Mouse (Mus musculus): ENCODE data around the gene Lmo7.

Lmo7 gene

DNA sequence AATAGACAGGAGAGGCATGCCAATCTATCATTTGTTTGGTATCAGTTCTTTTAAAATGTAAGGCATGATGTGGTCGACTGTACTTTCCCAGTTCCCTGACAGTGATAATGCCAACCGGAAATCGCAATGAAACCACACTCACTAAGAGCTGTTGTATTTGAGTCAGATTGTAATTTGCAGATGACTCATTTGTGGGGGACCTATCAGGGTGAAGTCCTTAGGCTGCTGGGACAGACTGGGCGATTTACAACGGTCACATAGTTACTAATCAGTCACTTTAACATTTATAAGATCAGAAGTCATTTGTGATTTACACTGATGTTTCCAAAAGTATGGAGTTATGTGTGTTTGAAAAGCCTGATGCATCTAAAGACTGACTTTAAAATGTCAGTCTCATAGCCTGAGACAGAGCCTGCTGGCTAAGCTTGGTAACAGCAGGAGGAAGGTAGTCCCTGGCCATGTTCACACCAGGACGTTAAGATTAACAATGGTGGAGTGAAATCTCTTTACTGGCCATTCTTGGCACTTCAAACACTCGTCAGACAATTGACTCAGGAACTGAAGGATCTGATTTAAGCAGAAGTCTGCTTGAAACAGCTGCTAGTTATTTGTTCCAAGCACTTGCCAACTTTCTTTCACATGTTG, 149.4 kb downstream of the Lmo7 start:
- DNase-seq (ENCODE audit: extremely low spot score), result no peak

DNA sequence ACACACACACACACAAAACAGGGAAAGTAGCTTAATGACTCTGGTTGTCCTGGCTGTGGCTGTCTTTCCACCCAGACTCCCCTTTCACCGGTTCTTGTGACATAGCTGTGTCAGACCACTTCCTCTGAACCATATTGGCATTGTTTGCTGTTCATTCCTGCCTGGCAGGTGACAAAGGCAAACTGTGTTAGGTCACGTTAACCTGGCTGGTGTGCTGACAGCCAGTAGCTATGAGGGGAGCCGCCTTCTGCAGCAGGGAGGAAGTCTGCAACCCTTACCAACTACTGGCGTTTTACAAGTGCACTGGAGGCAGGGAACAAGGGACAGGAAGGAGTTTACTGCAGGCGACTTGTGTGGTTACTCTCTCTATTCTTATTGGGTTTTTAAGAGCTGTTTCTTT, 153.2 kb downstream of the Lmo7 start:
- DNase-seq (ENCODE audit: extremely low spot score), result peak; percentile 12

DNA sequence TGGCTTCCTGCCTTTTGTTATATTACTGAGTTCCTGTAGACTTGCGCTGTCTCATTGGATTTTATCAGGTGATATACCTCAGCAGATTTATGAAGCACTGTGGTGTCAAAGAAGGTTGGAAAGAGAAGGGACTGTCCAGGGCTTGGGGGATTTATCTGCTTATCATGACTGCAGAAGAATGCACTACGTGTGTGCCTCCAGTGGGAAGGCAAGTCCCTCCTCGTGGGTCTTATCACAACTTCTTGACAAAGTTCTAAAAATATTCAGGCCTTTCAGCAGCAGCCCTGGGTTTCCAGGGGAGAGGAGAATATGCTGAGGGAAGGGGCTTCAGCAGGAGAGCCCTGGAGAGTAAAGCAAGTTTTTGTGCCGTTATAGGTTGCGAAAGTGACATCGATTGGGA, 154.0 kb downstream of the Lmo7 start:
- DNase-seq (ENCODE audit: extremely low spot score), result no peak

GRCm38 (mm10) chr14:101886320-101886719, 156.6 kb downstream of the Lmo7 start:
- DNase-seq (ENCODE audit: extremely low spot score), result no peak

- DNase-seq (ENCODE audit: extremely low spot score), result no peak
Observed at GRCm38 (mm10) chr14:101891903-101892448, 162.2 kb downstream of the Lmo7 start.

- DNase-seq (ENCODE audit: extremely low spot score), result no peak
Observed at GRCm38 (mm10) chr14:101892496-101892895, 162.7 kb downstream of the Lmo7 start.

- no peak for DNase-seq (ENCODE audit: extremely low spot score)
Observed at GRCm38 (mm10) chr14:101893215-101893614, 163.5 kb downstream of the Lmo7 start.

GRCm38 (mm10) chr14:101898250-101898649, 168.5 kb downstream of the Lmo7 start:
- no peak for DNase-seq (ENCODE audit: extremely low spot score)

GRCm38 (mm10) chr14:101901496-101901895, 171.7 kb downstream of the Lmo7 start:
- DNase-seq (ENCODE audit: extremely low spot score), result no peak

- no peak for DNase-seq (ENCODE audit: extremely low spot score)
Observed at GRCm38 (mm10) chr14:101901976-101902375, 172.2 kb downstream of the Lmo7 start.

GRCm38 (mm10) chr14:101903722-101904121, 174.0 kb downstream of the Lmo7 start:
- no peak for DNase-seq (ENCODE audit: extremely low spot score)

GRCm38 (mm10) chr14:101911983-101912382, 182.2 kb downstream of the Lmo7 start:
- DNase-seq (ENCODE audit: extremely low spot score), result no peak

DNA sequence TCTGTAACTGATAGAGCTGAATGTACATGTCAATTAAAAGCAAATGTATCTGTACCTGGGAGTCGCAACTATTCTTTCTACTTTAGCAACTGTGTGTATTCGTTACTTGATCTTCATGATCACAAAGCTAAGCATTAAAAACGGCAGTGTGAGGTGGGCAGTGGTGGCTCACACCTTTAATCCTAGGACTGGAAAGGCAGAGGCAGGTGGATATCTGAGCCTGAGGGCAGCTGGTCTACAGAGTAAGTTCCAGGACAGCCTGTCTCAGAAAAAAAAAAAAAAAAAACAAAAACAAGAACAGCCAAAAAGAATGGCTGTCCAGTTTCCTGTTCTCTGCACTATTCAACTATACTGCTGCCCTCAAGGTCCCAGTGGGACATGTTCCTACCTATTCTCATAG, 182.6 kb downstream of the Lmo7 start:
- DNase-seq (ENCODE audit: extremely low spot score), result no peak

- DNase-seq (ENCODE audit: extremely low spot score), result no peak
Observed at GRCm38 (mm10) chr14:101914321-101914720, 184.6 kb downstream of the Lmo7 start.

- DNase-seq (ENCODE audit: extremely low spot score), result no peak
Observed at GRCm38 (mm10) chr14:101915867-101916266, 186.1 kb downstream of the Lmo7 start.

DNA sequence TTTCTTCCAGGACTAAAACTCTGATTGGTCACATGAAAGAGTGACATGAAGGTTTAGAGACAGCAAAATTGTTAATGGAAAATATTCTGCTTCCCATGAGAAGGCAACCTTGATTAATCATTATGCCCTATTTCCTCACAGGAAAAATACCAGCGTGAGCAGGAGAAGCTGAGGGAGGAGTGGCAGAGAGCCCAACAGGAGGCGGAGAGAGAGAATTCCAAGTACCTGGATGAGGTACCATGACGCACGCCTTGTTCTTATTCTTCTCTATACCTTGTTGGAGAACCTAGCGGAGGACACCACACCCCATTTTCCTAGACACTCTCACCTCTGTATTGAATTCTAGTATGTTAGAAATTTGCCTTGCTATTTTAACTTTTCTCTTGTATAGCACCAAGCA, 188.7 kb downstream of the Lmo7 start:
- no peak for DNase-seq (ENCODE audit: extremely low spot score)

- DNase-seq (ENCODE audit: extremely low spot score), result no peak
Observed at GRCm38 (mm10) chr14:101927646-101928244, 198.0 kb downstream of the Lmo7 start.

DNA sequence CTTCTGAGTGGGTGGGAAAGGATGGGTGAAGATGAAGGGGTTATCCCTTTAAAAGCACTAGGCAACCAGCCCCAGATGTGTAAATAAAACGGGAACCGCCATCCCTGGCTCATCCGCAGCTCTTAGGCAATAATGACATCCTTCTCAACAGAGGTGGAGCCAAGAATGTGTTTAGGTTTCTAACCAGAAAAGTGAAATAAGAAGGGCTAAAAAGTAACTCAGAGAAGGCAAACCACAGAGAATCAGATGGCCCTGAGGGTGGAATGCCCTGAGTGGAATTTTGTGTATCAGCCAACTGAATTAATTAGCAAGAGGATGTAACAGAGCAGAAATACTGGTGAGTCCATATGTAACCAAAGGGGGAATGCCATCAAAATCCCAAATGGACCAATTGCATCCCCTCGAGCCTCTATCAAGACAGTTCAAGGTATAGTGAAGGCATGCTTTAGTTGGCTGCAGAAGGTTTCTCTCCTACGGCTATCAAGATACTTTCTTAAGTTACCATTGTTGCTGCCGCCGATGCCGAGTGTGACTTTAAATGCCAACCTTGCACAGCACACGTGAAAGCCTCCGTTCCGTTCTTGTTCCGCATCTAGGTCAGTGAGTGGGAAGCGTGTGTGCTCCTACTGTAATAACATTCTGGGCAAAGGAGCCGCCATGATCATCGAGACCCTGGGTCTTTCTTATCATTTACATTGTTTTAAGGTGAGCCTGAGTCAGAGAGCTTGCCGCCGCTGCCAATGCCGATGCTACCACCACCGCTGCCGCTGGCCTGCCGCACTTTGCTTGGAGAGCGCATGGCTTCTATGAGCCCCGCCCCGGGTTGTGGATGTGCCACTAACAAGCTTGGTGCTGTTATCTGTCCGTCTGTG, 201.1 kb downstream of the Lmo7 start:
- no peak for DNase-seq (ENCODE audit: extremely low spot score)

- no peak for DNase-seq (ENCODE audit: extremely low spot score)
Observed at GRCm38 (mm10) chr14:101931448-101931750, 201.6 kb downstream of the Lmo7 start.

DNA sequence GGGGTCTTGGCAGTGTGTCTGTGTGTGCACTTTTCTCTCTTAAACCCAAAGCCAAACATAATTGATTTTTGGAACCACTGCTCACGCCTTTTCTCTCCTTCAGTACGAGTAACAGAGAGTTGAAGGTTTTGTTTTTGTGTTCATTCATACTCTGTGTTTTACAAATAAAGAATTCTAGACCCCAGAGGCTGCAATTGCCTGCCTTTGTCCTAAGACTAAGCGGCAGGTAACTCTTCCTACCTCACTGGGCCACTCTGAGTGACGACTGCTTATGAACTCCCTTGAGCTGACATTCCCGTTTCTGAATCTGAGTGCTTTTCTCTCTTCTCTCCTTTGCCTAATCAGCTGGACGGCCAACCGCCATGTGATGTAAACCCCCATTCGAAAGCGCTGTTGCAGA, 203.8 kb downstream of the Lmo7 start:
- no peak for DNase-seq (ENCODE audit: extremely low spot score)

GRCm38 (mm10) chr14:101942971-101943370, 213.2 kb downstream of the Lmo7 start:
- peak; percentile 74 for DNase-seq (ENCODE audit: extremely low spot score)

DNA sequence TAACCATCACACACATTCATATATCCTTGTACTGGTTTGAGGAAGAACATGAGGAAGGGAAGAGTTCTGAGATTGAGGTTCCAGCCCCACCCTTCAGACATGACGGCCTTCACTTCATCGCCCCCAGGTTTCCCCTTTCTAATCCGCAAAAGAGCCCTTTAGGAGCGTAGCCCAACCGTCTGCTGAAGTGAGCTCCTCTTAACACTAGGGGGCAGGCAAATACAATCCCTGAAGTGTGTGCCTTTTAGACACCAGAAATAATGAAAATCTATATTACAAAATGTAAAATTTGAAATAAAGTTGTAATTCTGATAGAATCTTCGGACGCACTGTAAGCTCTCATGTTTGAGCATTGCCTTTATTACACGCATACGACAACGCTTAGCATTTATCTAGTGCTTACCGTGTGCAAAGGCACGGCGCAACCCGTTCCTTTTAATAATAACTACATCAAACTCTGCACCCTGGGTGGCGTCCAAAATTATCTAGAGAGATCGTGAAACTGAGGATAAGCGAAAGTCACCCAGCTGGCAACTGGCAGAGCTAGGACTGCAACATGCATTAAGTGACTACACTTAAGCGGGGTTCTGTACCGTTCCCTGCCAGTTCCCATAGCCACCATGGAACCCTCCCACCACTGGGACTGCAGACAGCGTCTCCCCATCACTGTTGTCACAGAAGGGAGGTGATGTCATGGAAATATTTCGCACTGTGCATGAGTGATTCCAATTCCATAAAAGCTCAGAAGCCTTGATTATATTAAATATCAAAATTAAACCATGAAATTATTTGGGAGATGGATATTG, 217.2 kb downstream of the Lmo7 start:
- peak; percentile 38 for DNase-seq (ENCODE audit: extremely low spot score)

All from embryo, embryonic 9.5 days (tissue).